Mouse (Mus musculus): ENCODE data around the gene Lnx2.
A peak's percentile ranks its signal among the peaks of the same experiment; 100 is the strongest.

Gene Lnx2

GRCm38 (mm10) chr5:147077305-147078034 lies 1.1 kb upstream of the Lnx2 start:
- peak; percentile 93 for DNase-seq (ENCODE audit: low spot score)

- DNase-seq (ENCODE audit: low spot score): no peak
Measured at GRCm38 (mm10) chr5:147076799-147077165, 396 bp upstream of the Lnx2 start, which contains the start of gene Polr1d. TSS of gene Polr1d (plus strand) at chr5:147077050.

GRCm38 (mm10) chr5:147075103-147076025 lies 1.0 kb downstream of the Lnx2 start:
- DNase-seq (ENCODE audit: low spot score): peak; percentile 80

DNA sequence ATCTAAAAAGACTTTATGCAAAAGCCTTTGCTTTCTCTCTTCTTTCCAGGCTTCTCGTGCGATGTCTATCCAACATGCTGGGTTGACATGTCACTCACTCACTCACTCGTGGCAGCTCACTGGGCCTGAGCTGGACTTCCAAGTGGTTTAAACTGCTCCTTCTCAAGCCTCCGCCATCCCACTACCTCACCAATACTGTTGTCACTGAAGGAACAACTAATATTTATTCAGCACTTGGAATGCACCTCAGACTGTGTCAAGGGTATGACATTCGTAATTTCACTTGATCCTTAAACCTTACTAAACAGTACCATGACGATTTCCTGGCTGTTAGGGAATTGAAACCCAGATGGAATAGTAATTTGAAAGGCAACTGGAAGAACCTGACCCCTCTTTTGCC lies 2.6 kb downstream of the Lnx2 start:
- DNase-seq (ENCODE audit: low spot score): peak; percentile 79

- DNase-seq (ENCODE audit: low spot score): no peak
Measured at GRCm38 (mm10) chr5:147071886-147072285, 4.5 kb downstream of the Lnx2 start.

- peak; percentile 54 for DNase-seq (ENCODE audit: low spot score)
Measured at GRCm38 (mm10) chr5:147070791-147071516, 5.4 kb downstream of the Lnx2 start.

- no peak for DNase-seq (ENCODE audit: low spot score)
Measured at GRCm38 (mm10) chr5:147068876-147069275, 7.5 kb downstream of the Lnx2 start.

- no peak for DNase-seq (ENCODE audit: low spot score)
Measured at GRCm38 (mm10) chr5:147066965-147067364, 9.4 kb downstream of the Lnx2 start.

DNA sequence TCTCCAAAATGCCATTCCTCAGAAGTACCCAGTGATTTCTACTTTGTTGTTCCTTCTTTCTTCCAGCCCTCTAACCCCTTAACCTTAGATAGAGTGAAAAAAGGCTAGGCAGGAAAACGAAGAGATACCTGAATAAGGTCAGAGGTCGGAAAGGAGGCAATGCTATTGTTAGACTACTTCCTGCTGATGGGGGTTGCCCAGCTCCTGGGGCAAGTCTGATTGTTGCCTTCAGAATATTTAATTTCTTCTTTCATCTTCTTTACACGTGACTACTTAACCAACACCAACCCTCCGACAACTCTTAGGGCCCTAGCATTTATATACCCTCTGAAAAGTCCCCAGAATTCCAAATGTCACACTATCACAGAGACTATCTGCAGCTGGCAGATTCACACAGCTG lies 10.3 kb downstream of the Lnx2 start:
- no peak for DNase-seq (ENCODE audit: low spot score)

GRCm38 (mm10) chr5:147063215-147063661 lies 13.1 kb downstream of the Lnx2 start:
- no peak for DNase-seq (ENCODE audit: low spot score)

GRCm38 (mm10) chr5:147060024-147060423 lies 16.4 kb downstream of the Lnx2 start:
- no peak for DNase-seq (ENCODE audit: low spot score)

DNA sequence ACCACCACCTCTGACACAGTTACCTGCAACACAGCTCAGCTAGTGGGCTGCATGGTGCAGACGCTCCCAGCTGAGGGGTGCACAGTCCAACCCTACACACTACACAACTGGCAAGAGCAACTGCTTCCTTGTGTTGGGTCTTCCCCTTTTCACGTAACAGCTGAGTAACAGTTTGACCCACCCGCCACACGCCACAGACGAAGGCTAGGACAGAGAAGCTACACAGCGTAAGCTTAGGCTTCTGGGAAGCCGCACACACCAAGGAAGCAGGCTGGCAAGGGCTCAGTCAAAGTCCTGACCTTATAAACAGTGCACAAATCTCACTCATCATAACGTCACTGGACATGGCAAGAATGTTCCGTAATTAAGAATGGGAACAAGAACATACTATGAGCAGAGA lies 17.1 kb downstream of the Lnx2 start:
- peak; percentile 52 for DNase-seq (ENCODE audit: low spot score)

GRCm38 (mm10) chr5:147058661-147059060 lies 17.7 kb downstream of the Lnx2 start:
- no peak for DNase-seq (ENCODE audit: low spot score)

- no peak for DNase-seq (ENCODE audit: low spot score)
Measured at GRCm38 (mm10) chr5:147057626-147058414, 18.6 kb downstream of the Lnx2 start.

DNA sequence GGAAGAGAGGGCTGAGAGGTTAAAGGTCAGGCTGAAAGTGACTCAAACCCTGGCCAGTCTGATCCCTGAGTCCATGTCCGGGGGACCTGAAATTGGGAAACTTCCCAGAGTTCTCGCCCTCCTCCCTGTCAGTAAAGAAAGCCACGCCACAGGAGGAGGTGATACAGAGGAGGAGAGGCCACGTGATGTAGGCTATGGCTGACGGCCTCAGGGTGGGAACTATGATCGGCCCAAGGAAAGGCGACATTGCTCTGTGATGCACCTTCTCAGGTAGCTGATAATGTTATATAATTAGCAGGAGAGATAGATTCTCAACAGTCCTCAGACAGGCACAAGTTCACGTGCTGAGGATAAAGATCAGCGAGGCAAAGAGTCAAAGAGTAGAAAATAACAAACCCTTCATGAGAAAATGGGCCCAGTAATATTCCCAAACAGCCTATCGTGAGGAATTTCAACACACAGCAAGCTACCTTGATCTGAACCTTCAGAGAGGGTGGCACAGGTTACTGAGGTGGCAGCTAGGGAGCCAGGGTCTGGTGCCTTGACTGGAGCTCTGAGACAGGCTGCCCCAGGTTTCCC lies 19.6 kb downstream of the Lnx2 start:
- no peak for DNase-seq (ENCODE audit: low spot score)

DNA sequence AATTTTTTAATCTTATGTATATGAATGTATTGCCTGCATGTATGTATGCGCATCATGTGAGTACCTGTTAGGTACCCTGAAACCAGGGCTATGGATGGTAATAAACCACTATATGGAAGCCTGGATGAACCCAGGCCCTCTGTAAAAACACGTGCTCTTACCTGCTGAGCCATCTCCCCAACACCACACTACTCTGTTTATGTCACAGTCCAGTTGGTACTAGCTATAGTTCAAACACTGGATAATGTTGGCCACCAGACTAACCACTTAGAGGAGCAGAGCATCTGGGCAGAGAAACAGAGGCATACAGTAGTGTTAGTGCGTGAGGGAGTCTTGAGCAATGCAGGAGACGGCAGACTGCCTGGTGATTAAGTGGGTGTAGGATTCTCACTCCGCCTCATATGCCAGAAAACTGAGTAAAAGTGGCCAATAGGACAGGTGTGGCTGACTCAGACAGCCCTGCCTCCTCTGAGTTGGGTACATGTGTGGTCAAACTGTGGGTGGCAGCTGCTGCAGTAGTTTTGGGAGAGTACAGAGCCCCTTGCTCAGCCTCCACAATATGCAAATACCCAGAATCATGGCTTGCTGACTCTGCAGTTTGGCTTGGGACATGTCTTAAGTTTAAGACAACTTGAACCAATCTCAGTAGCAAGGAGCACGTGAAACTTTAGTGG lies 20.7 kb downstream of the Lnx2 start:
- DNase-seq (ENCODE audit: low spot score): no peak

- DNase-seq (ENCODE audit: low spot score): no peak
Measured at GRCm38 (mm10) chr5:147054747-147055270, 21.6 kb downstream of the Lnx2 start.

- DNase-seq (ENCODE audit: low spot score): no peak
Measured at GRCm38 (mm10) chr5:147054328-147054727, 22.1 kb downstream of the Lnx2 start.

GRCm38 (mm10) chr5:147053481-147053880 lies 22.9 kb downstream of the Lnx2 start:
- DNase-seq (ENCODE audit: low spot score): no peak

DNA sequence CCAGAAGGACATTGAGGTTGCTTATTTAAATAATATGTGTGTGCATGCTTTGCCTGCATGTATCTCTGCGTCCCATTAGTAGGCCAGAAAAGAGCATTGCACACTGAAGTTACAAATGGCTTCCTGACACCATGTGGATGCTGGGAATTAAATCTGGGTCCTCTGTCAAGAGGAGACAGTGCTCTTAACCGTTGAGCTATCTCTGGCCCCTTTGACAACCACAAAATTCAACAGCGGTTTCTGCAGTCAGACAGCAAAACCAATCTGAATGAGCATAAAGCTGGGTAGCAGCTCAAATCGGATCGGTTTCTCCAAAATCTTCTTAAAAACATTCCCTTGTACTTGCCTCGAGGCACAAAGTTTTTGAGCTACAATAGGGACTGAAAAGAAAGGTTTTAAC lies 23.3 kb downstream of the Lnx2 start:
- DNase-seq (ENCODE audit: low spot score): no peak

DNA sequence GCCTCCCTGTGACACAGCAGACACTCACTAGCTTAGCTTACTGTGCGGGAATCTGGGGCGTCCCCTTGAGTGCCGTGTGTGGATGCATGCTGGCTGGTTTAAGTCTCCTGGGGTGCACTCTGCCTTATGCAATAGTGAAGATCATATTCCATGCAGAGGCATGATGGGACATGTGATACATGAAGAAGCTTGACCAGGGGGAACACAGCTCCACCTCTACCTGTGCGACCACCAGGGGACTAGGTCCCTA lies 24.2 kb downstream of the Lnx2 start:
- no peak for DNase-seq (ENCODE audit: low spot score)
